Mouse (Mus musculus): ENCODE measurements around the gene Rbpms2.

- TF ChIP-seq POLR2A (IDR thresholded peaks at IDR 0.05; ENCODE audit: insufficient read depth, low read length) (no peak), EP300 (IDR thresholded peaks at IDR 0.05; ENCODE audit: insufficient read depth, low read depth, low read length) (no peak), CTCF (IDR thresholded peaks at IDR 0.05; ENCODE audit: low read depth, low read length) (no peak)
Observed at GRCm38 (mm10) chr9:65631354-65632021, 2.0 kb downstream of the Rbpms2 start.
